Mouse (Mus musculus) liver, embryonic 14.5 days (tissue): ENCODE measurements around the gene Ifnab.

Source experiments
- CTCF ChIP-seq: IDR thresholded peaks from 2 replicates; pipeline ENCODE4 v1.5.1; 2016; ENCODE audit warnings: antibody characterized with exemption, low read depth, control low read depth
- EP300 ChIP-seq: IDR thresholded peaks from 2 replicates; pipeline ENCODE4 v1.6.1; 2016; ENCODE audit warnings: antibody characterized with exemption, low read depth

DNA sequence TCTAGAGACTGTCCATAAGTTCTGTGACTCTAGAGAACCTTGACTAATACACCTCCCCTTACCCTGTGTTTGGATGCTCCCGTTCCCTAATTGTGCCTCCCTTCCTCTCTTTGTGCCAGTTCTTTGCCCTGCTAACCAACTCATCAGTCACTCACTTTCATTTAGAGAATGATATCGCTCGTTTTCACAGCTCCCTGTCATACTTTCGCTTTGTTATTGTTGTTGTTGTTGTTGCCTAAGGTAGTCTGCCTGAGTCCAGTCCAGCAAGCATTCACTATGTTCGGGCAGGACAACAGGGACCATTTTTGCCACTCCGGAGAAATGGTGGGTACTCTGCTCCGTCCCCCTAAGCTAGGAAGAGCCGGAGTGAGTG, 50.5 kb downstream of the Ifnab start:
- no peak for TF ChIP-seq EP300
- TF ChIP-seq CTCF = no peak
